Mouse (Mus musculus) heart, embryonic 10.5 days (tissue): ENCODE data around the gene Akr1c13. TPM values are rescaled to one million over a fixed set of nuclear protein-coding genes. Genes with fewer than 3 reads are reported as not detected.
"Not testable (repeated sequence)": the region's sequence is repeated elsewhere in the genome, so short reads cannot be mapped to it uniquely, and the experiment has no call there.

Source experiments
- DNase-seq: peaks from one replicate; pipeline ENCODE4 v3.0.0-alpha.2; 2017; ENCODE audit warnings: low spot score
- H3K27ac ChIP-seq: fragments of 300-500 bp; sonication (generic); 2 replicates; pipeline ENCODE4 v1.5.1; 2016; ENCODE audit warnings: mild to moderate bottlenecking
- H3K27me3 ChIP-seq: fragments of 300-500 bp; sonication (generic); 2 replicates; pipeline ENCODE4 v1.6.1; 2016; ENCODE audit warnings: mild to moderate bottlenecking; ENCODE audit not compliant: poor library complexity, insufficient read depth, severe bottlenecking
- H3K36me3 ChIP-seq: fragments of 300-500 bp; sonication (generic); 2 replicates; pipeline ENCODE4 v1.6.1; 2016; ENCODE audit warnings: mild to moderate bottlenecking, moderate library complexity
- H3K4me1 ChIP-seq: fragments of 300-500 bp; sonication (generic); 2 replicates; pipeline ENCODE4 v1.6.1; 2016; ENCODE audit warnings: mild to moderate bottlenecking
- H3K4me3 ChIP-seq: fragments of 300-500 bp; sonication (generic); 2 replicates; pipeline ENCODE4 v1.5.1; 2016; ENCODE audit warnings: mild to moderate bottlenecking, moderate library complexity
- H3K9me3 ChIP-seq: fragments of 300-500 bp; sonication (generic); 2 replicates; pipeline ENCODE4 v1.6.1; 2016; ENCODE audit warnings: mild to moderate bottlenecking, moderate library complexity
- WGBS: fragments of 180-500 bp; shearing (Covaris S2); methylation state at CpG from one replicate; pipeline ENCODE4 v1.1.7; 2016; 5-methylcytosine and 5-hydroxymethylcytosine counted together
- polyA plus RNA-seq: library from polyadenylated mRNA; unstranded; fragments of >200 nt; fragmentation: Nextera tagmentation; extraction: Ambion mirVana; gene quantifications from 2 replicates; pipeline ENCODE4 v1.2.1, GENCODE M21; 2016

The Akr1c13 gene
- polyA plus RNA-seq = 2.5 and 7.0 TPM in 2 replicates

DNA sequence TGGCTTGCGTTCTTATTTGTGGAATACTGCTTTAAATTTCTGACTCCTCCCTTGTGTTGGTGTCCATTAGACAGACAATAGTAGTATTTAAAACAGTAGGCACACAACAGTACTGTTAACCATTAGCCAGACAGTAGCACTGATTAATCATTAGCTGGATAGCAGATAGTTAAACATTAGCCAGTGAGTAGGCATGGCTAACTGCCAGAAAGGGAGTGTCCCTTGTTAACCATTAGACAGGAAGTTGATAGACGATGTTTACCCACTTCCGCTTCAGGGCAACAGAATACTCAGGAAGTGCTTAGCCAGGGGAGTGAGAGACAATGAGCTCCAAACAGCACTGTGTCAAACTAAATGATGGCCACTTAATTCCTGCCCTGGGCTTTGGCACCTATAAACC lies at the start of gene Akr1c13:
Gene Akr1c13 (plus strand): TSS at position 247 of the 400 bp plus-strand sequence.
- Histone ChIP-seq H3K27ac (no peak within 1 kb of the TSS), H3K4me1 (no peaks in the 10 kb centered on the region), H3K4me3 (no peak within 1 kb of the TSS), H3K27me3 (no peaks in the 10 kb centered on the region), H3K36me3 (no peaks in the 10 kb centered on the region), H3K9me3 (no peaks in the 10 kb centered on the region)
- 55% methylated on average over 3 of the region's 3 CpGs for WGBS
- no peak for DNase-seq

- DNase-seq = no peak
- no peak overlapping the region for H3K4me3 ChIP-seq
- no peaks in the 10 kb centered on the region for H3K36me3 ChIP-seq
- no peak overlapping the region for H3K27ac ChIP-seq
- H3K4me1 ChIP-seq = no peaks in the 10 kb centered on the region
- WGBS = 64% methylated on average over 1 of the region's 1 CpGs
- H3K27me3 ChIP-seq = no peaks in the 10 kb centered on the region
- H3K9me3 ChIP-seq = no peaks in the 10 kb centered on the region
Observed at GRCm38 (mm10) chr13:4144261-4144660, 46.7 kb upstream of the Akr1c13 start.

DNA sequence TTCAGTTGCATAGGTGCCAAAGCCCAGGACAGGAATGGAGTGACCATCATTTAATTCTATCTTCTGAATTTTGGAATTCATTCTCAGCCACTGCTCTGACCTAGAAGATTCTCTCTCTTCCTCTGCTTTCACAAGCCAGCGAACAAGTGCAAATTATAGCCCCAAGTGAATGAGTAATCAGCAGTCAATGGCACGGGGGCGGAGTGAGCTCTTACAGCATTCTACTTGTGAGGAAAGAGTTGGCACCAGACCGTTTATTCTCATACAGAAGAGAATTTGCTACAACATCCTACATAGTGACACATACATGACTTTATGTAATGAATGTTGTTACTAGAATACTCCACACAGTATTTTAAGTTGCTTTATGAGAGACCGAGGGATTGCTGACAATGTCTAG lies 40.4 kb upstream of the Akr1c13 start, which contains the start of gene Akr1c18:
Gene Akr1c18 (minus strand): TSS at position 137 of the 400 bp plus-strand sequence.
- Histone ChIP-seq H3K27me3 (no peaks in the 10 kb centered on the region), H3K27ac (no peak within 1 kb of the TSS), H3K36me3 (no peaks in the 10 kb centered on the region), H3K9me3 (no peaks in the 10 kb centered on the region), H3K4me1 (no peaks in the 10 kb centered on the region), H3K4me3 (no peak within 1 kb of the TSS)
- WGBS = 79% methylated on average over 5 of the region's 5 CpGs
- DNase-seq = no peak

GRCm38 (mm10) chr13:4152908-4153307 lies 38.0 kb upstream of the Akr1c13 start:
- no peaks in the 10 kb centered on the region for H3K9me3 ChIP-seq
- no peak for DNase-seq
- H3K4me3 ChIP-seq = no peak overlapping the region
- H3K4me1 ChIP-seq = no peaks in the 10 kb centered on the region
- 64% methylated on average over 2 of the region's 2 CpGs for WGBS
- no peaks in the 10 kb centered on the region for H3K36me3 ChIP-seq
- no peak overlapping the region for H3K27ac ChIP-seq
- no peaks in the 10 kb centered on the region for H3K27me3 ChIP-seq

DNA sequence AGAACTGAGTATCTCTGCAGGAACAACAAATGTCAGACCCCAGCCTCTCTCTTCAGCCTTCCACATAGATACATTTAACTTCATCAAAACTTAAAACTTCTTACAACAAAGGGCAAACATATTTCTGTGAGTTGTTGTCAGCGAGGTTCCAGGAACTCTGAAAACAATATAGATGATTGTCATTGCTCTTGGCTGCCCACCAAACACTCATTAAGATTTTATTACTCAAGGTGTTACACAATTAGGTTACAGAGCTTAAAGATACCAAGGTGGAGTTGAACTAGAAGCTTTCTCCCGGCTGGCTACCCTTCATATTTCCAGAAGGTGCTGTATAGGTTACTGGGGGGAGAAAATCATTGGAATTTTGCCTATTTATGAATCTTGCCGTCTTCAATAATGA lies 37.4 kb upstream of the Akr1c13 start:
- 80% methylated on average over 3 of the region's 3 CpGs for WGBS
- no peaks in the 10 kb centered on the region for H3K9me3 ChIP-seq
- no peak for DNase-seq

GRCm38 (mm10) chr13:4155286-4155685 lies 35.7 kb upstream of the Akr1c13 start:
- Histone ChIP-seq H3K36me3 (no peaks in the 10 kb centered on the region), H3K4me1 (no peaks in the 10 kb centered on the region), H3K27ac (no peak overlapping the region), H3K9me3 (no peaks in the 10 kb centered on the region), H3K27me3 (no peaks in the 10 kb centered on the region), H3K4me3 (no peak overlapping the region)
- WGBS = 89% methylated on average over 2 of the region's 2 CpGs
- DNase-seq = no peak

More for the DNA sequence above, 37.4 kb upstream of the Akr1c13 start:
- Histone ChIP-seq H3K27me3 (no peaks in the 10 kb centered on the region), H3K4me3 (no peak overlapping the region), H3K27ac (no peak overlapping the region), H3K36me3 (no peaks in the 10 kb centered on the region), H3K4me1 (no peaks in the 10 kb centered on the region)

DNA sequence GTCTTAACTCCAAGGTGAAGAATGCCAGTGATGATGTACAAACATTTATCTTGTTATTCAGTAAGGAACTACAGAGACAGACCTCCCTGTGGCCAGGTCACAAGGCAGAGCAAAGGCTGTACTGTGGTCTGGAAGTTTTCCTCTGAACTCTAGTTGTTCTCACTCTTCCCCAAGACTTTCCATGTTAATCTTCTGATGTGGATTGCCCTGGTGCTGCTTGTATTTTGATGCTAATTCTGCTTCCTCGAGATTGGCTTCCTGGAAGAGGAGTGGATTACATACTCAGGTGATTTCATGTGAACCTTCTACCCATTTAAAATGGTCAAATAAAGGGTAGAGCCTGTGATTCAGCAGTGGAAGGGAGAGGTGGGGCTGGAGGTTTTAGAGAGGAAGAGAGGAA lies 22.9 kb upstream of the Akr1c13 start:
- no peaks in the 10 kb centered on the region for H3K9me3 ChIP-seq
- no peaks in the 10 kb centered on the region for H3K27me3 ChIP-seq
- WGBS = 39% methylated on average over 1 of the region's 1 CpGs
- no peak overlapping the region for H3K27ac ChIP-seq
- no peak for DNase-seq
- peaks cover 6% of the 10 kb centered on the region for H3K4me1 ChIP-seq
- H3K4me3 ChIP-seq = no peak overlapping the region
- H3K36me3 ChIP-seq = no peaks in the 10 kb centered on the region

GRCm38 (mm10) chr13:4172978-4173377 lies 18.0 kb upstream of the Akr1c13 start:
- Histone ChIP-seq H3K4me3 (no peak overlapping the region), H3K36me3 (no peaks in the 10 kb centered on the region), H3K27ac (no peak overlapping the region), H3K4me1 (peaks cover 6% of the 10 kb centered on the region), H3K9me3 (no peaks in the 10 kb centered on the region), H3K27me3 (no peaks in the 10 kb centered on the region)
- 25% methylated on average over 2 of the region's 2 CpGs for WGBS
- DNase-seq = no peak

DNA sequence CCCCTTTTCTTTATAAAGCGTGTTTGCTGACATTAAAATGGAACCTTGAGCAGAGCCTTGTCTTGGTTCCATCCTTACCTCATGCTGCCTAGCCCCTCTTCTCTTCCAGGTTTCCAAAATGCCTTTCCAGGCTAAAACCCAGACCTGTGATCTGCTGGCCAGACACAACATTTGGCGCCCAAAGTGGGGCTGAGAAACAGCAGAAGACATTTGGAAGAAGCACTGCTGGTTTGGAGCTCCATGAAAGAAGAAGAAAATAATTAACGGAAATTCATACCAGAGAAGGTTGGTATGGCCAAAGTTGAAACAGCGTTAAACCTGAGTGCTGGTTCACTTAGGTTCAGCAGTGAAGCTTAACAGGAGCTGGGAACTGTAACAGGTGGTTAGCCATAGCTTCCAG lies 9.6 kb upstream of the Akr1c13 start:
- H3K27ac ChIP-seq, H3K4me1 ChIP-seq, H3K4me3 ChIP-seq, H3K9me3 ChIP-seq, DNase-seq, H3K27me3 ChIP-seq, H3K36me3 ChIP-seq: not testable (repeated sequence)
- 87% methylated on average over 4 of the region's 4 CpGs for WGBS

- no peaks in the 10 kb centered on the region for H3K36me3 ChIP-seq
- no peak for DNase-seq
- H3K9me3 ChIP-seq = 0 out of 2 replicates have a peak, but pooled peaks cover 4% of the 10 kb centered on the region
- no peaks in the 10 kb centered on the region for H3K27me3 ChIP-seq
- no peak overlapping the region for H3K4me3 ChIP-seq
- no peak overlapping the region for H3K27ac ChIP-seq
- WGBS = 62% methylated on average over 9 of the region's 9 CpGs
- H3K4me1 ChIP-seq = no peaks in the 10 kb centered on the region
Observed at GRCm38 (mm10) chr13:4183116-4183515, 7.8 kb upstream of the Akr1c13 start.

- H3K27ac ChIP-seq, H3K9me3 ChIP-seq, DNase-seq, H3K27me3 ChIP-seq, H3K4me3 ChIP-seq, H3K4me1 ChIP-seq, H3K36me3 ChIP-seq: not testable (repeated sequence)
- WGBS = 80% methylated on average over 7 of the region's 7 CpGs
Observed at GRCm38 (mm10) chr13:4186641-4187411, 4.1 kb upstream of the Akr1c13 start.

DNA sequence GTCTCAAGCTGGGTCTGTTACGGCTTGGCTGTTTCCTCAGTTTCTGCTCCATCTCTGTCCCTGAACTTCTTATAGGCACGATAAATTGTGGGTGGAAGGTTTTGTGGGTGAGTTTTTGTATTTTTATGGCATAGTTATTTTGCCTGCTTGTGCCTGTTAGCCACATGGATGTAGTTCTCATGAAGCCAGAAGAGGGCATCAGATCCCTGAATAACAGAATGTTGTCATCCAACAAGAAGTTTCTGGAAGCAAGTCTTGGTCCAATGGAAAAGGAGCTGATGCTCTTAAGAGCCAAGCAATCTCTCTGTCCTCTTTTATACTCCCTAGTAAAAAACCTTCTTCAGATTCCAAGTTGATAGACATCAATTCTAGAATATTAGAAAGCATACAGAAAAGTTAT lies 2.8 kb upstream of the Akr1c13 start:
- Histone ChIP-seq H3K9me3 (no peaks in the 10 kb centered on the region), H3K4me1 (no peaks in the 10 kb centered on the region), H3K4me3 (no peak overlapping the region), H3K27me3 (no peaks in the 10 kb centered on the region), H3K27ac (no peak overlapping the region), H3K36me3 (no peaks in the 10 kb centered on the region)
- 84% methylated on average over 2 of the region's 2 CpGs for WGBS
- DNase-seq = no peak

GRCm38 (mm10) chr13:4192511-4192910 lies 1.6 kb downstream of the Akr1c13 start:
- DNase-seq = no peak
- Histone ChIP-seq H3K27me3 (no peaks in the 10 kb centered on the region), H3K4me3 (no peak overlapping the region), H3K27ac (no peak overlapping the region), H3K36me3 (no peaks in the 10 kb centered on the region), H3K9me3 (no peaks in the 10 kb centered on the region), H3K4me1 (no peaks in the 10 kb centered on the region)
- WGBS = 47% methylated on average over 3 of the region's 3 CpGs
